Mouse (Mus musculus) lung, postnatal 25 days (tissue): Measurements from ENCODE around the gene Spats2.
"Not testable (repeated sequence)": the region's sequence is repeated elsewhere in the genome, so short reads cannot be mapped to it uniquely, and the experiment has no call there.

Experiments used
- DNase-seq: peaks from one replicate; pipeline ENCODE4 v3.0.0; 2022; ENCODE audit warnings: low spot score

Gene Spats2

DNA sequence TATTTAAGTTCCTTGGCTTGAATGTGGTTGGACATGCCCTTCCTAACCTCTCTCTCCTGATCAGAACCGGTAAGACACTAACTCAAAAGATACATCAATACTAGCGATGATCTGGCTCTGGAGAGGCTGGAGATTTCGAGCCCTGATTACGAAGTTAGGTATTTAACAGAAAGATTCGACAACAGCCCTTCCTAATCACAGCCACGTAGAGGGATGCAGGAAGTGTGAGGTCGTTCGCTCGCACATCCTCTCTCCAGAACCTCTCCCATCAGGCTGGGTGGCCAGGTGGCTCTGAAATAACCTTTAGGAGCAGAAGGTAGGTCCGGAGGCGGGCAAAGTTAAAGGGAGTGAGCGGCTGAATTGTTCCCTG is at the start of gene Spats2:
Gene Spats2 (plus strand): TSS at position 206 of the 370 bp plus-strand sequence.
- DNase-seq, result no peak

- DNase-seq, result not testable (repeated sequence)
Observed at GRCm38 (mm10) chr15:99076011-99076410, 49.7 kb upstream of the Spats2 start.

DNA sequence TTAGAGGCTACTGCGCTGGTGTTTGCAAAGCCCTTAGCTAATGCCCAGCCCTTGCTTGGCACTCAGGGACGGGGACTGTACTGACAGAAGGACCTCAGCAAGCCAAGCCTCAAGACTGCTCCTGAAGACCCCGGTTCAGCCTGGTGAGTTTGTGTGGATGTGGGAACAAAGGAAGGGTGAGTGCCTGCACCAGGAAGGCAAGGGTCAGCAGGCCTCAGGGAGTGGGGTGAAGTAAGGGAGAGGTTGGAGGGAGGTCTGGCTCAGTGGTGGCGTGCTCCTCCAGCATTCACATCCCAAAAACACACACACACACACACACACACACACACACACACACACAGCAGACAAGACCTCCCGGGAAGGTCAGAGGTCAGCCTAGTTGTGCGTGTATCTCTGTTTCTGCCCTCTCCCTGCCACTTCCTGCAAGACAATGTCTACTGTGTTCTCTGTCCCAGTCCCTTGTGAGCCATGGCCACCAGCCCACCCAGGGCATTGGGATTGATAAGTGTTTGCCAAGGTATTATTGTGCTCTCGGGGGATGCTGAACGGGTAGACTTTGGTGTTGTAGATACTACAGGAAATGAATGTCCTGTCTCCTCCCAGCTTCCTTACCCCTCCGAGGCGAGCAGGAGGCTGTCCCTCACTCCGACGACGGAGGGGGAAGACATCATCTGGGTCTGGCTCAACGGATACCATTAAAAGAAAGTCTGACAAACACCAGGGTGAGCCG is 47.4 kb upstream of the Spats2 start:
- no peak for DNase-seq

DNA sequence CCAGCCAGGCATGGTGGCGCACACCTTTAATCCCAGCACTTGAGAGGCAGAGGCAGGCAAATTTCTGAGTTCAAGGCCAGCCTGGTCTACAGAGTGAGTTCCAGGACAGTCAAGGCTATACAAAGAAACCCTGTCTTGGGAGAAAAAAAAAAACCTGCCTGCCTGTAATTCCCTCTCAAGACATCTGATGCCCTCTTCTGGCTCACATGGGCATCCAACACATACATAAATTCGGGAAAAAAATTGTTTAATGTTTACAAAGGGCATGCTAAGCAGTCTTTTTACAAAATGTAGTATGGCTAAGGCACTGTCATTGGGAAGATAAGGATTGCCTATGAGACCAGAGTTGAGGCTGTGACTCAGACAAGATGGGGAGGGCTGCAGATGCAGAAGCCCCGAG is 45.9 kb upstream of the Spats2 start:
- no peak for DNase-seq

DNA sequence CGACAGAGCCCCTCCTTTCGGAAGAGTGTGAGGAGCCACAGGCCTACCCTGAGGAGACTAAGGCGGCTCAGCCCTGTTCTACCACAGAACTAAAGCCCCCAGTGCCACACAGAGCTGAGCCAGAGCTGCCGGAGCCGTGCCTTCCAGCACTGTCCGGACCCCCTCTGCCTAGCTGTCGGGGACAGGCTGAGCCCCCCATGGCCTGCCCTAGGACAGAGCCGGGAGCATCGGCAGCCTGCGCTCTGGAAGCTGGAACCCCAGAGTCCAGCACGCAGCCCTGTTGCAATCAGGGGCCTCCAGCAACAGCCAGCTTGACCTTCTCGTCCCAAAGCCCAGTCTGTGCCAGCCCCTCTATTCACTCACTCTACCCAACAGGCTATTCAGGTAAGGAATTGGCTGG is 43.4 kb upstream of the Spats2 start:
- DNase-seq, result no peak

DNA sequence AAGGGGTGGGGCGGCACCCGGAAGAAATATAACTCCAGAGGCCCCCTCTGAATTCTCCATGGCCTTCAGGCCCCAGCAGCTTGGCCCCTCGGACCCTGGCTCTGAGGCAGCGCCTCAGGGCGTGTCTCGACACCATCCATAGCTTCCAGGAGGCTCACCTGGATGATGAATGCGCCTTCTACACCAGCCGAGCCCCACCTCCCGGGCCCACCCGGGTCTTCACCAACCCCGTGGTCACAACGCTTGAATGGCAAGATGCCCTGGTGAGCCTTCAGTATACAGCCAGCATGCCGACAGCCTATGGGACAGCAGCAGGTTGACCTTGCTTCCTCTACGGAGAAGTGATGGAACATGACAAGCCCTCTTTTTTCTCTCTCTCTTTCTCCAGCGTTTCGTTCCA is 42.9 kb upstream of the Spats2 start:
- no peak for DNase-seq

DNA sequence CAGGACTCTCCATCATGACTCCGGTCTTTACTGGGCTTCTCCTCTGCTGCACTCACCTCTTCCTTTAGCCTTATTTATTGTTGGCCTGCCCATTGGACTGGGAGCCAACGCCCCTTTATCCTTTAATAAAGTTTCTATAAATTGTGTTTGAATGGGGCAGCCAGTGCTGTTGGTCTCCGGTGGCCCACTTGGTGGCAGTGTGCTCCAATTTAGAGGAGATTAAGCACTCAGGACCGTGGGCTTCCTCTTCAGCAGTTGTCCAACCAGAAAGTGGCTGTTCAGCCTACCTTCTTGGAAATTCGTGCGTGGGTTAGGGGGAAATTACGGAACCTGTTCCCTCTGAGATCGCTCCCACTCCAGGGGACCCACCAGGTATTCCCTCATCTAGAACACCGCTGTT is 42.5 kb upstream of the Spats2 start:
- peak; percentile 37 for DNase-seq

DNA sequence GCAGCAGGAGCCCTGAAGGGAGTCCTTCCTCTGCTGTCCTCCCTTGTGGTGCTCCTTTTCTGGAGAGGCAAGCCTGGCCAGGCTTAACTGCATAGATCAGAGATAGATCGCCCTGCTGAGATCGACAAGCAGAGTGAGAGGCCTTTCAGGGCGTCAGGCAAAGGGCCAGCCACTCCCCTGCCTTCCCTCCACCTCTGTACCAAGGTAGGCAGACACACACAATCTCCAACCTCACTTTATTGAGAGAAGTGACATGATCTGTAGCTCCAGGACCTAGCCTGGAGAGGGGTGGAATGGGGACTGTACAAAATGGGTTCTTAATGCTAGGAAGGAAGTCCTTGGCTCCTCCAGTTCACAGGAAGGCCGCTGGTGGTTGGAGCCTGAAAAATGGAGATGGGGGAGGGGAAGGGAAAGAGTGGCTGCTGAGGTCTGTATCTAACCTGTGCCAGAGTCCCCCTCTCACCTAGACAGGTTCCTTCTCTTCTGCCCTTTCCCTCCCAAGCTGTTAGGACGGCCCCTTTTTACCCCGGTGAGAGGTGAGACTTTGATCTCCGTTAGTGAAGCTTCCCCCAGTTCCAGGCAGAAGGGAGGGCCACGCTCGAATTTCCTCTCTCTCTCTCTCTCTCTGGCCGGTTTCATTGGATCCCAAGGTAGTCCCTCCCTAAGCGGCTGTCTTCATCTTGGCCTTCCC is 41.7 kb upstream of the Spats2 start:
- no peak for DNase-seq

DNA sequence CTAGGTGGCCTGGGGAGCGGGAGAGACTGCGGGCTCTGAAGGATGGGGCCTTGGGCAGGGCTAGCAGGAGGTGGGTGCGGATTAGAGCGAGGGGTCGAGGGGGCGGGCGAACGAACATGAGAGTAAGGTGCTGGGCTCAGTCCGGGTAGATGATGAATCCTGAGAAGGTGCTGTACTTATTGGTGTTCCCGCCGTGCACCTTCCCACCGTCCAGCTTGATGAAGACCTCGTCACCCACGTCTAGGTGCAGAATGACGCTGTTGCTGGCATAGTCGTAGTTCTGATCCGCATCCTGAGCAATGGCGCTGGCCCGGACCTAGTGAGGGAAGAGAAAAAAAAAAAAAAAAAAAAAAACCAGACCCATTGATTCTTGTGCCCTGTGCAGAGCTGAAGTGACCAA is 41.1 kb upstream of the Spats2 start:
- no peak for DNase-seq

- no peak for DNase-seq
Observed at GRCm38 (mm10) chr15:99085997-99086396, 39.7 kb upstream of the Spats2 start.

GRCm38 (mm10) chr15:99087253-99088075 is 38.3 kb upstream of the Spats2 start, which contains the start of gene C1ql4:
Gene C1ql4, minus strand, starts transcription at chr15:99087817.
- no peak for DNase-seq

DNA sequence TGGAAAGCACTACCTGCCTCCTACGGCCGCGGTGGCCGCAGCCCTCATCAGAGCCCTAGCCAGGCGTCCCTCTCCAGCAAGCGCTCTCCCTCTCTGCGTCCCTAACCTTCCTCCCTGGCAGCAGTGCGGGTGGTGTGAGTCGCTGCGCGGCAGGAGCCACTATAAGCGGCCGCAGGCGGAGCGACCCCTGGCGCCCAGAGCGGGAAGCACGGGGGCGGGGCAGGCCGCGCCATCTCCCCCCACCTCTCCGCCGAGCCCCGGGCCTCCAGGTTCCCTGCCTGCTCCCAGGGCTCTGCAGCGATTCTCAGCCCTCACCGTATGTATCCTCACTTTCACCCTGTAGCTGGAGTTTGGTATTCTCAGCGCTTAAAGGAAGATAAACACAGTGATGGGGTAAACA is 37.4 kb upstream of the Spats2 start:
- DNase-seq, result peak; percentile 64

- no peak for DNase-seq
Observed at GRCm38 (mm10) chr15:99089069-99089468, 36.6 kb upstream of the Spats2 start.

DNA sequence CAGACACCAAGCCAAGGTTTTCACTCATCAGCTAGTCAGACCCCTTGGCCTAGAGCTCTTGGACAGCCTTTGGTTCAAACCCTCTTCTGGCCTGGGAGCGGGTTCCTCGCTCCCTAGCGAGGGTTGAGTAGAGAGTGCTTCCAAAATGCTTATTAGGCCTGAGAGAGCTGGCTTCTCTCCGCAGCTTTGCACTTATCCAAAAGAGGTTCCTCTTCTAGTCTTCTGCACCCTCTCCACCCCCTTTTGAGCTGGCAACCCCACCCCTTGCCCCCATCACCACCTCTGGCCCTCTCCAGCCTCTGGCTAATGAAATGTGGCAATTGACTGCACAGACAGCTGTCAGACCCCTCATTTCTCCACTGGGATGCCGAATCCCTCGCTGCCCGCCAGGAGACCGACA is 32.8 kb upstream of the Spats2 start, which contains the start of gene Dnajc22:
Gene Dnajc22 (plus strand): TSS at position 301 of the 400 bp plus-strand sequence.
- no peak for DNase-seq

DNA sequence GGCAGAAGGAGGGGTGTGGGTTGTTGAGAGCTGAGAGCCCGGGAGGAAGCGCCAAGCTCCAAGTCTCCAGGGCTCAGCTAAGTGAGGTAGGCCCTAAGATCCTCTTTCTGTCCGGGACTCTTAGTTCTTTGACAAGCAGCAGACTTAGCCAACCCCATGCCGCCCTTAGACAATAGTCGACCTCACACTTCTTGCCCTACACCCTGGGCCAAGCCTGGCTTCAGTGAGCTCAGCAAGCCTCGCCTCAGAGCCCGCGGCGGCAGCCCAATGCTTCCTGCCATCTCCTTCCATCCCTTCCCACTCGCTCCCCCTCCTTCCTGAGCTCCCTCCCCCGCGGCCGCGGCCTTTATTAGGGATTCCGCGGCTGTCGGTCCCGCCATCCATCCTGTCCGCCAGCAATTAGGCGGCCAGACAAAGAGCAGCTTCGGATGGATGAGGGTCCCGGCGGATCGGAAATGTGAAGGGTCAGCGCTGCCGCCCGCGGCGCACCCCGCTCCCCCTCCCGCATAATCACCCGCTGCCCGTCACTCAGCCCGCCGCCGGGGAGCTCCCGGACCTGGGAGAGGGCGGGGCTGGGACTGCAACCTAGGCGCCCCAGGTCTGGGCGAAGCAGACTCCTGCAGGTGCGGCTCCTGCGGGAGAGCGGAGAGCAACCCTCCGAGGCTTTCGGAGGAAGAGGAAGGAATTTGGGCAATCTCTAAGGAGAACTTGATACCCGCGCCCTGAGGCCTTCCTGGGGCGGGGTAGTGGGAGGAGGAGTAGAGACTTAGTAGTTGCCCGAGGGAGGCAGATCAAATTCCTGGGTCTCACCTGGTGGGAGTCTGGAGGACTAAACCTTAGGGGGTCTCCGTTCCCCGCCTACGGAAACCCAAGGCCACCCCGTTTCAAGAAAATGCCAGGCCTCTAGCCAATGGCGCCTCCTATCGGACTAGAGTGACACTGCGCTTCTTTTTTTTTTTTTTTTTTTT is 32.1 kb upstream of the Spats2 start:
- DNase-seq, result peak; percentile 34

DNA sequence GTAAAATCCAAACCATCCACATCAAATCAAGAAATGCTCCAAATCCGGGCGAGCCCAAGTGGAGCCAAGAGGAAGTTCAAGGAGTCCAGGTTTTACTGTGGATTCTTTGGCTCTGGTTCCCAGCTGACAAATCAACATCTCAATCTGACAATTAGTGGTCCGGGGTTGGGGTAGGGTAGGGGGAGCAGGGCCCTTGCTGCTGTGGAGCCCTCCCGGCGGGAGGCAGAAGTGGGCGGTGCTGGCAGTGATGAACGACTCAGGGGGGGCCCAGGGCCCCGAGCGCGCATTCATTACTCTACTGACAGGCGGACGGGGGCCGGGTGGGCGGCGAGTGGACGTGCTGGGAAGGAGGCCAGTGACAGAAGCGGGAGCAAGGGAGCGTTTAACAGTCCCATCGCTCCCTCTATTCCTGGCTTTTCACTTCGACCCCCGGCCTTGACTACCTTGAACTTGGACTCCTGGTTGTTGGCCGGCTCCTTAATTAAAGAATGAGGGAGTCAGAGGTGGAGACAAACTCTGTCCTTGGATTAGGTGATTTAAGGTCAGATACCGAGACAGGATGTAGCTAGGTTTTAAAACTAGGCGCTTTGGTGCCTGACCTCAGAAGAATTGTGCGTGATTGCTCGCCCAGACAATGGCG is 31.0 kb upstream of the Spats2 start:
- DNase-seq, result no peak

- no peak for DNase-seq
Observed at GRCm38 (mm10) chr15:99095356-99095755, 30.4 kb upstream of the Spats2 start.

GRCm38 (mm10) chr15:99096061-99096793 is 29.5 kb upstream of the Spats2 start:
- DNase-seq, result no peak

- DNase-seq, result no peak
Observed at GRCm38 (mm10) chr15:99096831-99097500, 28.8 kb upstream of the Spats2 start.
